ENCODE assay signal across 23 mouse cellular contexts in the genomic region with DNA sequence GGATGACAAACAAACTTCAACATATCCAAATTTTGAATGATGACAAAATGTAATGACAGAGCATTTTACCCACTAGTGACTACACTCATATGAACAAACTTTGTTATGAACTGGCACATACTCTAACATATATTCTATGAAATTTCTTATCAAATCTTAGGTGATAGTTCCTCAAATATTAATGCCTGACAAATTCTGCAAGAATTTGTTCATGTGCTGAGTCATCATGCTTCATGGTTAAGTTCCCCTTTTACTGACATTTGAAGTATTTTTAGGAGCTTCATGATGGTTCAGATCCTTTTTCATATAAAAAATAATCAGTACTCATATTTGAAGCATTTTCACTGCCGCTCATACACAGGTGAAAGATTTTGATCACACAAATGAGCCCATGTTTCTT.
A peak's percentile ranks its signal among the peaks of the same experiment; 100 is the strongest.
DNase-seq lines count a peak whose midpoint lies in the region; ATAC-seq and TF ChIP-seq lines count a peak whose summit lies in the region.
"Had no signal": no experiment of that assay in that cellular context is flagged by ENCODE, and none has a peak within 500 bp of the region (broad histone marks: within the 10 kb centered on the region; RNA-seq: fewer than 3 reads in every experiment).

No protein-coding gene starts in this region.

- no peak for TF ChIP-seq CTCF in embryonic fibroblast, embryonic 13.5 days (IDR thresholded peaks at IDR 0.05; ENCODE audit: borderline replicate concordance, insufficient read depth, low read length)

- no peaks in the 10 kb centered on the region for H3K4me1 ChIP-seq in embryonic fibroblast, embryonic 13.5 days (ENCODE audit: control insufficient read depth, insufficient read depth, low read length)
- H3K4me1 ChIP-seq: embryonic facial prominence, embryonic 13.5 days; embryonic facial prominence, embryonic 15.5 days; forebrain, embryonic 13.5 days had no signal

- no peak for TF ChIP-seq POLR2A in embryonic fibroblast, embryonic 13.5 days (IDR thresholded peaks at IDR 0.05; ENCODE audit: low read depth, low read length)

- ATAC-seq in hematopoietic stem cell, adult 5-6 weeks (replicated peaks in 1 of 2; ENCODE audit: insufficient read depth in 1 of 2, low FRiP score in 2 of 2, low TSS enrichment in 1 of 2, low read depth in 1 of 2, poor library complexity in 2 of 2, severe bottlenecking in 2 of 2): peak; percentile 51 to 89; a peak in 3 of 4 replicates
- ATAC-seq: CD4-positive, CD25-positive, alpha-beta regulatory T cell, adult 4 months; forebrain, embryonic 13.5 days; forebrain, embryonic 16.5 days had no signal

- peak; percentile 16 for DNase-seq in MEL-GATA-1-ER (ENCODE audit: extremely low read depth, low read depth)
- DNase-seq in gastrocnemius, adult 18-20 months (ENCODE audit: low spot score): no peak
- DNase-seq in lung, postnatal 36 days: no peak
- DNase-seq in kidney, adult 11 months: no peak
- DNase-seq in embryo, embryonic 10.5 days (ENCODE audit: low spot score): no peak
- DNase-seq: adrenal gland, adult 2 months; adrenal gland, postnatal 10 days; adrenal gland, postnatal 25 days; B cell, adult 2 months; cerebellum, adult 11 months; cerebellum, adult 18-20 months; cerebellum, adult 8-10 months; cerebellum, adult 9-11 months; cerebellum, postnatal 14 days; cerebellum, postnatal 36 days; embryo, embryonic 11 days had no signal

- H3K27ac ChIP-seq in embryonic fibroblast, embryonic 13.5 days (ENCODE audit: insufficient read depth, low read length): peak overlapping the region; percentile 52
- H3K27ac ChIP-seq: embryonic facial prominence, embryonic 13.5 days; embryonic facial prominence, embryonic 15.5 days; forebrain, embryonic 13.5 days had no signal

- no peak overlapping the region for H3K4me3 ChIP-seq in embryonic fibroblast, embryonic 13.5 days (ENCODE audit: insufficient read depth, low read length)
- H3K4me3 ChIP-seq: embryonic facial prominence, embryonic 13.5 days; embryonic facial prominence, embryonic 15.5 days; forebrain, embryonic 13.5 days had no signal
